Mouse (Mus musculus) midbrain, embryonic 12.5 days (tissue): ENCODE data around the gene Rps8. TPM values are rescaled to one million over a fixed set of nuclear protein-coding genes. Genes with fewer than 3 reads are reported as not detected.
A peak's percentile ranks its signal among the peaks of the same experiment; 100 is the strongest.

Experiments used
- ATAC-seq: fragments of 200-750 bp; cut with Nextera tagmentation; 2 replicates; pipeline ENCODE4 v1.8.0; 2017; ENCODE audit warnings: low read depth, moderate TSS enrichment, moderate library complexity; ENCODE audit not compliant: low FRiP score
- H3K27ac ChIP-seq: fragments of 300-500 bp; sonication (generic); replicated peaks from 2 replicates; pipeline ENCODE4 v1.5.1; 2016; ENCODE audit warnings: mild to moderate bottlenecking
- H3K27me3 ChIP-seq: fragments of 300-500 bp; sonication (generic); 2 replicates; pipeline ENCODE4 v1.6.1; 2016; ENCODE audit warnings: mild to moderate bottlenecking
- H3K36me3 ChIP-seq: fragments of 300-500 bp; sonication (generic); 2 replicates; pipeline ENCODE4 v1.6.1; 2016
- H3K4me1 ChIP-seq: fragments of 300-500 bp; sonication (generic); 2 replicates; pipeline ENCODE4 v1.6.1; 2016
- H3K4me2 ChIP-seq: fragments of 300-500 bp; sonication (generic); replicated peaks from 2 replicates; pipeline ENCODE4 v1.6.1; 2016; ENCODE audit warnings: mild to moderate bottlenecking, moderate library complexity
- H3K4me3 ChIP-seq: fragments of 300-500 bp; sonication (generic); 2 replicates; pipeline ENCODE4 v1.5.1; 2016; ENCODE audit warnings: mild to moderate bottlenecking
- H3K9ac ChIP-seq: fragments of 300-500 bp; sonication (generic); replicated peaks from 2 replicates; pipeline ENCODE4 v1.6.1; 2016; ENCODE audit warnings: mild to moderate bottlenecking, moderate library complexity
- H3K9me3 ChIP-seq: fragments of 300-500 bp; sonication (generic); 2 replicates; pipeline ENCODE4 v1.6.1; 2016; ENCODE audit warnings: mild to moderate bottlenecking
- WGBS: fragments of 180-500 bp; shearing (Covaris S2); methylation state at CpG from one replicate; pipeline ENCODE4 v1.1.7; 2016; 5-methylcytosine and 5-hydroxymethylcytosine counted together
- polyA plus RNA-seq: library from polyadenylated mRNA; unstranded; fragments of >200 nt; fragmentation: Nextera tagmentation; extraction: Ambion mirVana; gene quantifications from 2 replicates; pipeline ENCODE4 v1.2.1, GENCODE M21; 2016

The Rps8 gene
- polyA plus RNA-seq, 1 experiment from 2014 or later: 573 TPM

- Histone ChIP-seq H3K4me2 (no peak overlapping the region), H3K36me3 (peaks cover 23% of the 10 kb centered on the region), H3K9me3 (no peaks in the 10 kb centered on the region), H3K4me3 (no peak overlapping the region), H3K4me1 (no peaks in the 10 kb centered on the region), H3K27me3 (peaks cover 13% of the 10 kb centered on the region; the same call in 1 of the 2 replicates), H3K27ac (no peak overlapping the region), H3K9ac (no peak overlapping the region)
- no peak for ATAC-seq
- WGBS: 28% methylated on average over 15 of the region's 15 CpGs
Observed at GRCm38 (mm10) chr4:117146176-117146575, 9.9 kb downstream of the Rps8 start.

GRCm38 (mm10) chr4:117145248-117145647 is 10.8 kb downstream of the Rps8 start:
- Histone ChIP-seq H3K4me2 (no peak overlapping the region), H3K4me3 (no peak overlapping the region), H3K9ac (no peak overlapping the region), H3K36me3 (peaks cover 14% of the 10 kb centered on the region), H3K4me1 (no peaks in the 10 kb centered on the region), H3K27ac (no peak overlapping the region), H3K27me3 (peaks cover 13% of the 10 kb centered on the region), H3K9me3 (no peaks in the 10 kb centered on the region)
- ATAC-seq: no peak
- WGBS: 91% methylated on average over 13 of the region's 13 CpGs

GRCm38 (mm10) chr4:117143023-117143422 is 13.0 kb downstream of the Rps8 start:
- Histone ChIP-seq H3K9me3 (no peaks in the 10 kb centered on the region), H3K9ac (no peak overlapping the region), H3K4me2 (no peak overlapping the region), H3K27me3 (peaks cover 13% of the 10 kb centered on the region), H3K27ac (no peak overlapping the region), H3K4me1 (no peaks in the 10 kb centered on the region), H3K36me3 (no peaks in the 10 kb centered on the region), H3K4me3 (no peak overlapping the region)
- ATAC-seq: no peak
- 70% methylated on average over 7 of the region's 7 CpGs for WGBS

- Histone ChIP-seq H3K9me3 (no peaks in the 10 kb centered on the region), H3K27ac (no peak overlapping the region), H3K4me3 (no peak overlapping the region), H3K9ac (no peak overlapping the region), H3K27me3 (peaks cover 16% of the 10 kb centered on the region), H3K4me2 (no peak overlapping the region), H3K36me3 (no peaks in the 10 kb centered on the region), H3K4me1 (no peaks in the 10 kb centered on the region)
- ATAC-seq: no peak
- WGBS: 43% methylated on average over 4 of the region's 4 CpGs
Observed at GRCm38 (mm10) chr4:117140613-117141012, 15.4 kb downstream of the Rps8 start.

GRCm38 (mm10) chr4:117139217-117139612 is 16.8 kb downstream of the Rps8 start:
- Histone ChIP-seq H3K27me3 (peaks cover 18% of the 10 kb centered on the region), H3K9me3 (no peaks in the 10 kb centered on the region), H3K4me1 (peaks cover 1% of the 10 kb centered on the region), H3K36me3 (no peaks in the 10 kb centered on the region), H3K9ac (no peak overlapping the region), H3K4me2 (no peak overlapping the region), H3K4me3 (no peak overlapping the region), H3K27ac (no peak overlapping the region)
- peak; percentile 52; the same call in 1 of the 2 replicates for ATAC-seq
- WGBS: 5% methylated on average over 2 of the region's 2 CpGs

GRCm38 (mm10) chr4:117138295-117139216 is 17.5 kb downstream of the Rps8 start:
- no peak overlapping the region for H3K27ac ChIP-seq
- H3K27me3 ChIP-seq: peaks cover 18% of the 10 kb centered on the region
- 70% methylated on average over 16 of the region's 17 CpGs for WGBS
- H3K4me2 ChIP-seq: no peak overlapping the region
- ATAC-seq: no peak
- H3K4me1 ChIP-seq: peaks cover 4% of the 10 kb centered on the region
- H3K9me3 ChIP-seq: no peaks in the 10 kb centered on the region
- H3K36me3 ChIP-seq: no peaks in the 10 kb centered on the region
- H3K4me3 ChIP-seq: no peak overlapping the region
- H3K9ac ChIP-seq: no peak overlapping the region

GRCm38 (mm10) chr4:117136034-117136433 is 20.0 kb downstream of the Rps8 start:
- H3K9ac ChIP-seq: no peak overlapping the region
- peaks cover 5% of the 10 kb centered on the region; the same call in 1 of the 2 replicates for H3K27me3 ChIP-seq
- no peaks in the 10 kb centered on the region for H3K9me3 ChIP-seq
- no peak for ATAC-seq
- peaks cover 24% of the 10 kb centered on the region for H3K4me1 ChIP-seq
- H3K36me3 ChIP-seq: no peaks in the 10 kb centered on the region
- no peak overlapping the region for H3K27ac ChIP-seq
- no peak overlapping the region for H3K4me2 ChIP-seq
- 23% methylated on average over 8 of the region's 8 CpGs for WGBS
- no peak overlapping the region for H3K4me3 ChIP-seq

GRCm38 (mm10) chr4:117134601-117134995 is 21.4 kb downstream of the Rps8 start:
- H3K27ac ChIP-seq: 0 out of 2 replicates have a peak overlapping the region, but pooled peaks have one; percentile 44
- H3K9me3 ChIP-seq: no peaks in the 10 kb centered on the region
- peaks cover 5% of the 10 kb centered on the region; the same call in 1 of the 2 replicates for H3K27me3 ChIP-seq
- ATAC-seq: no peak
- H3K4me2 ChIP-seq: peak overlapping the region; percentile 84; the same call in 1 of the 2 replicates
- H3K4me1 ChIP-seq: peaks cover 36% of the 10 kb centered on the region
- 36% methylated on average over 2 of the region's 2 CpGs for WGBS
- H3K36me3 ChIP-seq: 0 out of 2 replicates have a peak, but pooled peaks cover 5% of the 10 kb centered on the region
- peak overlapping the region; percentile 88; the same call in 1 of the 2 replicates for H3K4me3 ChIP-seq
- H3K9ac ChIP-seq: peak overlapping the region; percentile 48; the same call in 1 of the 2 replicates

- Histone ChIP-seq H3K27ac (peak within 1 kb of the TSS; percentile 71), H3K4me2 (peak within 1 kb of the TSS; percentile 84), H3K36me3 (peaks cover 8% of the 10 kb centered on the region), H3K27me3 (peaks cover 5% of the 10 kb centered on the region; the same call in 1 of the 2 replicates), H3K4me3 (peak within 1 kb of the TSS; percentile 88), H3K9me3 (no peaks in the 10 kb centered on the region), H3K9ac (peak within 1 kb of the TSS; percentile 78), H3K4me1 (peaks cover 36% of the 10 kb centered on the region)
- WGBS: 1% methylated on average over 48 of the region's 48 CpGs
- ATAC-seq: peak; percentile 84
Observed at GRCm38 (mm10) chr4:117133817-117134600, 22.0 kb downstream of the Rps8 start, which contains the start of gene Plk3. TSS of gene Plk3 (minus strand) at chr4:117133963.

- Histone ChIP-seq H3K4me2 (peak overlapping the region; percentile 84), H3K9me3 (no peaks in the 10 kb centered on the region), H3K4me1 (peaks cover 36% of the 10 kb centered on the region), H3K4me3 (peak overlapping the region; percentile 88), H3K27me3 (peaks cover 5% of the 10 kb centered on the region; the same call in 1 of the 2 replicates), H3K27ac (peak overlapping the region; percentile 71), H3K9ac (peak overlapping the region; percentile 78), H3K36me3 (peaks cover 14% of the 10 kb centered on the region)
- WGBS: under 1% methylated on average over 42 of the region's 42 CpGs
- peak; percentile 32 for ATAC-seq
Observed at GRCm38 (mm10) chr4:117133366-117133796, 22.7 kb downstream of the Rps8 start.

GRCm38 (mm10) chr4:117132794-117133143 is 23.3 kb downstream of the Rps8 start:
- Histone ChIP-seq H3K9me3 (no peaks in the 10 kb centered on the region), H3K9ac (peak overlapping the region; percentile 78), H3K36me3 (peaks cover 21% of the 10 kb centered on the region), H3K4me3 (peak overlapping the region; percentile 88), H3K4me1 (peaks cover 36% of the 10 kb centered on the region), H3K27ac (peak overlapping the region; percentile 71; the same call in 1 of the 2 replicates), H3K27me3 (peaks cover 11% of the 10 kb centered on the region; the same call in 1 of the 2 replicates), H3K4me2 (peak overlapping the region; percentile 84)
- ATAC-seq: no peak
- WGBS: 5% methylated on average over 11 of the region's 11 CpGs
